ENCODE assay signal across 9 mouse cellular contexts in the genomic region with DNA sequence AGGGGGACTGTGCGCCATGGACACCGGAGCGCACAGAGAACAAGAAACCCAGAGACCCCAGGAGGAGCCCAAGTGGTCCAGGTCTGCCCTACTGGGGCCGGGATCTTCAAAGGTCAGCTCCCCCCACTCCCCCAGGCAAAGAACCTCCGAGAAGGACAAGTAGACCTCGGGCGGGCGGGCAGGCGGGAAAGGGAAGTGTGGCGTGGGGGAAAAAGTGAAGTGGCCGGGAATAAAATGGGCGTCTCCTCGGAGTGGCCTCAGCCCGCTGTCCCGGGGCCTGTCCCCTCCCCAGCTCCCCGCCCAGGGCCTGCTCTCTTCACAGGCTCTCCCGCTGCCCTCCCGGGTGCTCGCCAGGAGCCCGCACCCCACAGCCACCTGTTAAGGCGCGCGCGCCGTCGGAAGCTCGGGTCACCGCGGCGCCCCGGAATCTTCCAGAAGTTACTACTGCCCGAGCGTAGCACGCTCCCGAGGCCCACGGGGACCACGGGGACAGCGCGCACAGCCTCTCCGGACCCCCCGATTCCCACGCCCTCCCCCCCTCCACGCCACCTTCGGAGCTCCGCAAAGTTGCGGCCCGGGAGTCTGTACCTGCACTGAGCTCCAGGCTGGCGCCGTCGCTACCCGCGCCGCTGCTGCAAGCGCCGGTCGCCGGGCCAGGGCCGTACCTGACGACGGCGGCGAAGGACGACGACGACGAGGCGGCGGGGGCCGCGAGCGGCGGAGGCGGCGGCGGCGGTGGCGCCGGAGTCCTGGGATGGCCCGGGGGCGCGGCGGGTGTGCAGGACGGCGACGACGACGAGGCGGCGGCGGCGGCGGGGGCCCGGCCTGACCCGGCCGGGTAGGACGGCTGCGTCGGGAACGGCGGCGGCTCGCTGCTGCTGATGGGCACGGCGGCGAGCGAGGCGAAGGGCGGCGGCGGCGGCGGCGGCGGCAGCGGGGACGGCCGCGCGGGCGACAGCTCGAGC. TPM values are rescaled to one million over a fixed set of nuclear protein-coding genes. Genes with fewer than 3 reads are reported as not detected.
DNase-seq lines count a peak whose midpoint lies in the region; ATAC-seq and TF ChIP-seq lines count a peak whose summit lies in the region.
"Had no signal": no experiment of that assay in that cellular context is flagged by ENCODE, and none has a peak within 500 bp of the region (broad histone marks: within the 10 kb centered on the region; RNA-seq: fewer than 3 reads in every experiment).

No protein-coding gene starts in this region.

- ATAC-seq in erythroblast, adult 5-6 weeks (replicated peaks; ENCODE audit: low FRiP score, poor library complexity, severe bottlenecking) = no peak
- ATAC-seq in embryonic facial prominence, embryonic 11.5 days (replicated peaks; ENCODE audit: insufficient number of reproducible peaks, low FRiP score, low TSS enrichment, low read depth) = peak; percentile 49
- peak; percentile 39; the same call in 1 of the 2 replicates for ATAC-seq in liver, embryonic 13.5 days (ENCODE audit: low read depth)

- peak overlapping the region; percentile 57 for H3K4me3 ChIP-seq in erythroblast, embryonic 14.5 days (replicated peaks)
- H3K4me3 ChIP-seq in ES-Bruce4 (ENCODE audit: low read depth, low read length) = peak overlapping the region; percentile 75
- peak overlapping the region; percentile 69 for H3K4me3 ChIP-seq in embryonic facial prominence, embryonic 11.5 days (ENCODE audit: low read depth, low read length)
- peak overlapping the region; percentile 65 for H3K4me3 ChIP-seq in liver, embryonic 13.5 days (replicated peaks)
- H3K4me3 ChIP-seq in olfactory bulb, adult 2 months (ENCODE audit: insufficient read depth, low read depth, low read length) = peak overlapping the region; percentile 93

- H3K9me3 ChIP-seq in erythroblast, embryonic 14.5 days (ENCODE audit: control insufficient read depth, low read length) = no peaks in the 10 kb centered on the region; the same call in 1 of the 2 replicates
- no peaks in the 10 kb centered on the region for H3K9me3 ChIP-seq in ES-Bruce4 (replicated peaks; ENCODE audit: control insufficient read depth, insufficient read depth, low read length, poor library complexity, severe bottlenecking)
- no peaks in the 10 kb centered on the region for H3K9me3 ChIP-seq in embryonic facial prominence, embryonic 11.5 days (replicated peaks; ENCODE audit: control insufficient read depth, low read length)
- no peaks in the 10 kb centered on the region for H3K9me3 ChIP-seq in liver, embryonic 13.5 days (replicated peaks)

- peak overlapping the region; percentile 94 for H3K9ac ChIP-seq in ES-Bruce4 (ENCODE audit: low read depth, poor library complexity, severe bottlenecking)
- peak overlapping the region; percentile 68 for H3K9ac ChIP-seq in embryonic facial prominence, embryonic 11.5 days (replicated peaks; ENCODE audit: low read length)
- peak overlapping the region; percentile 61 for H3K9ac ChIP-seq in liver, embryonic 13.5 days

- peak; percentile 21 for DNase-seq in embryonic facial prominence, embryonic 11.5 days (ENCODE audit: low spot score)
- DNase-seq in heart, postnatal 4 days = peak; percentile 44
- no peak for DNase-seq in liver, embryonic 13.5 days
- DNase-seq in adipocyte (ENCODE audit: low spot score) = no peak

- H3K36me3 ChIP-seq in erythroblast, embryonic 14.5 days (ENCODE audit: control insufficient read depth) = no peaks in the 10 kb centered on the region
- no peaks in the 10 kb centered on the region for H3K36me3 ChIP-seq in ES-Bruce4 (ENCODE audit: control insufficient read depth, insufficient read depth, low read length, poor library complexity, severe bottlenecking)
- H3K36me3 ChIP-seq in embryonic facial prominence, embryonic 11.5 days (replicated peaks; ENCODE audit: control insufficient read depth, insufficient read depth, low read depth, low read length) = no peaks in the 10 kb centered on the region
- H3K36me3 ChIP-seq in liver, embryonic 13.5 days = no peaks in the 10 kb centered on the region

- TF ChIP-seq EP300 in ES-Bruce4 (IDR thresholded peaks at IDR 0.05; ENCODE audit: insufficient read depth, low read depth, low read length) = no peak

- no peak overlapping the region for H3K27ac ChIP-seq in ES-Bruce4 (ENCODE audit: insufficient read depth, low read length)
- no peak overlapping the region for H3K27ac ChIP-seq in embryonic facial prominence, embryonic 11.5 days (replicated peaks; ENCODE audit: low read depth, low read length)
- H3K27ac ChIP-seq in liver, embryonic 13.5 days = no peak overlapping the region
- H3K27ac ChIP-seq in olfactory bulb, adult 2 months (ENCODE audit: insufficient read depth, low read depth, low read length) = no peak overlapping the region

- no peak for TF ChIP-seq CTCF in ES-Bruce4 (IDR thresholded peaks at IDR 0.05; ENCODE audit: low read depth, low read length)
- no peak for TF ChIP-seq CTCF in olfactory bulb, adult 2 months (IDR thresholded peaks at IDR 0.05; ENCODE audit: insufficient read depth, low read depth, low read length)

- under 1% methylated on average over 86 of the region's 121 CpGs for WGBS in embryonic facial prominence, embryonic 11.5 days
- 2% methylated on average over 101 of the region's 121 CpGs for WGBS in liver, embryonic 13.5 days (ENCODE audit: insufficient replicate concordance)
- 2% methylated on average over 121 of the region's 121 CpGs for WGBS in olfactory bulb, adult 2 months

- H3K4me2 ChIP-seq in embryonic facial prominence, embryonic 11.5 days (ENCODE audit: low read depth, low read length) = peak overlapping the region; percentile 89
- H3K4me2 ChIP-seq in liver, embryonic 13.5 days = peak overlapping the region; percentile 78

- H3K27me3 ChIP-seq in erythroblast, embryonic 14.5 days (ENCODE audit: control insufficient read depth) = peaks cover 59% of the 10 kb centered on the region
- peaks cover 8% of the 10 kb centered on the region; the same call in 1 of the 2 replicates for H3K27me3 ChIP-seq in ES-Bruce4 (ENCODE audit: control insufficient read depth, insufficient read depth, low read length, poor library complexity, severe bottlenecking)
- peaks cover 14% of the 10 kb centered on the region for H3K27me3 ChIP-seq in embryonic facial prominence, embryonic 11.5 days (ENCODE audit: control insufficient read depth, insufficient read depth, low read length)
- H3K27me3 ChIP-seq in liver, embryonic 13.5 days = peaks cover 55% of the 10 kb centered on the region
- H3K27me3 ChIP-seq: CH12.LX had no signal

- peaks cover 8% of the 10 kb centered on the region for H3K4me1 ChIP-seq in erythroblast, embryonic 14.5 days (ENCODE audit: control insufficient read depth)
- no peaks in the 10 kb centered on the region for H3K4me1 ChIP-seq in ES-Bruce4 (ENCODE audit: control insufficient read depth, insufficient read depth, low read length)
- peaks cover 2% of the 10 kb centered on the region; the same call in 1 of the 2 replicates for H3K4me1 ChIP-seq in embryonic facial prominence, embryonic 11.5 days (ENCODE audit: control insufficient read depth, insufficient read depth, low read length)
- H3K4me1 ChIP-seq in liver, embryonic 13.5 days (replicated peaks) = peaks cover 11% of the 10 kb centered on the region
- H3K4me1 ChIP-seq in olfactory bulb, adult 2 months (ENCODE audit: control insufficient read depth, insufficient read depth, low read length) = peaks cover 10% of the 10 kb centered on the region

- TF ChIP-seq POLR2A in ES-Bruce4 (IDR thresholded peaks at IDR 0.05; ENCODE audit: insufficient read depth, low read length) = no peak
- TF ChIP-seq POLR2A in olfactory bulb, adult 2 months (IDR thresholded peaks at IDR 0.05; ENCODE audit: insufficient read depth, low read depth, low read length) = no peak

RNA-seq across cellular contexts. Expression of a gene that starts 1.4 kb away (rescaled TPM):
- polyA plus RNA-seq in erythroblast, embryonic 14.5 days (2012) = under 0.01 TPM in 1 of 2 replicates, not detected in the other
- under 0.01 TPM in 1 of 2 replicates, not detected in the other for total RNA-seq in erythroblast, adult 5-6 weeks (2015; ENCODE audit: low replicate concordance)
- 0.28 and 0.43 TPM in 2 replicates for total RNA-seq in erythroblast, adult 5-6 weeks (2017; ENCODE audit: low replicate concordance)
- polyA plus RNA-seq in ES-Bruce4 (2011; ENCODE audit: insufficient read depth, insufficient read length, low read depth, missing spikeins) = 44.7 and 47.2 TPM in 2 replicates
- 7.7 and 7.8 TPM in 2 replicates for polyA plus RNA-seq in embryonic facial prominence, embryonic 11.5 days (2014; fragmentation: Nextera tagmentation; extraction: Ambion mirVana)
- 10 to 100 TPM; 15.0 to 16.5 TPM for total RNA-seq in heart, postnatal 4 days (2021)
- polyA plus RNA-seq in liver, embryonic 13.5 days (2015; fragmentation: Nextera tagmentation; extraction: Ambion mirVana) = 0.81 and 1.0 TPM in 2 replicates
- not detected in 2 replicates for polyA plus RNA-seq in olfactory bulb, adult 2 months (2012; ENCODE audit: insufficient read depth, insufficient read length, low replicate concordance, missing spikeins)
- total RNA-seq: CH12.LX had no signal

Comparison
In these comparisons a context has a peak if more than half of its experiments do, and no peak if none do; other contexts are left out.
1. DNase-seq: peak in embryonic facial prominence, embryonic 11.5 days (single experiment) and heart, postnatal 4 days (single experiment); none in liver, embryonic 13.5 days (single experiment) and adipocyte (single experiment).
2. Peak in every context shown above with its lines, with median percentiles within 50 percentile points of each other: H3K4me3 ChIP-seq and H3K9ac ChIP-seq.